Mouse (Mus musculus) gastrocnemius, postnatal 4 days (tissue): ENCODE measurements around the gene Ube3c. TPM values are rescaled to one million over a fixed set of nuclear protein-coding genes. Genes with fewer than 3 reads are reported as not detected.

Experiments used
- DNase-seq, 2 experiments: peaks; one replicate each; pipeline ENCODE4 v3.0.0; 2021 to 2022; ENCODE audit warnings: low spot score in 2 of 2, mixed read lengths in 2 of 2
- total RNA-seq, 2 experiments: library from RNA; stranded (reverse); gene quantifications; 2 replicates each; pipeline ENCODE4 v1.2.3; 2021

Ube3c gene
- total RNA-seq, 2 experiments from 2014 or later = 40.9 to 41.1 TPM

GRCm38 (mm10) chr5:29665391-29665790 lies 96.3 kb downstream of the Ube3c start:
- DNase-seq = no peak

GRCm38 (mm10) chr5:29672551-29672950 lies 103.5 kb downstream of the Ube3c start:
- DNase-seq = no peak

GRCm38 (mm10) chr5:29674305-29674704 lies 105.3 kb downstream of the Ube3c start:
- DNase-seq = no peak

GRCm38 (mm10) chr5:29676445-29676844 lies 107.4 kb downstream of the Ube3c start:
- DNase-seq = no peak

- DNase-seq = no peak
Measured at GRCm38 (mm10) chr5:29685085-29685484, 116.0 kb downstream of the Ube3c start.

- peak in 1 of 2 experiments; percentile 28 for DNase-seq
Measured at GRCm38 (mm10) chr5:29687671-29688070, 118.6 kb downstream of the Ube3c start.

GRCm38 (mm10) chr5:29688352-29688751 lies 119.3 kb downstream of the Ube3c start:
- no peak for DNase-seq

GRCm38 (mm10) chr5:29698493-29698892 lies 129.5 kb downstream of the Ube3c start:
- no peak for DNase-seq

GRCm38 (mm10) chr5:29699520-29700202 lies 130.6 kb downstream of the Ube3c start:
- no peak for DNase-seq

GRCm38 (mm10) chr5:29707241-29707640 lies 138.2 kb downstream of the Ube3c start:
- no peak for DNase-seq

- DNase-seq = no peak
Measured at GRCm38 (mm10) chr5:29708258-29708657, 139.2 kb downstream of the Ube3c start.

- DNase-seq = no peak
Measured at GRCm38 (mm10) chr5:29711631-29712030, 142.6 kb downstream of the Ube3c start.

- DNase-seq = no peak
Measured at GRCm38 (mm10) chr5:29712906-29713305, 143.9 kb downstream of the Ube3c start.

- DNase-seq = no peak
Measured at GRCm38 (mm10) chr5:29721159-29721558, 152.1 kb downstream of the Ube3c start.

GRCm38 (mm10) chr5:29725369-29725768 lies 156.3 kb downstream of the Ube3c start:
- no peak for DNase-seq

Other genes with a start within 250 kb of the Ube3c start
- gene Lmbr1, start 190.9 kb upstream of the Ube3c start, total RNA-seq = 10 to 100 TPM; 10.4 to 11.8 TPM
- gene Nom1, start 134.6 kb upstream of the Ube3c start, total RNA-seq = 10 to 100 TPM; 19.1 to 23.3 TPM
- gene Mnx1, start 90.8 kb upstream of the Ube3c start, total RNA-seq = not detected
- 10 to 100 TPM; 82.6 to 98.4 TPM for gene Dnajb6, start 166.4 kb downstream of the Ube3c start, total RNA-seq
- not detected for gene Gm5129, start 166.7 kb downstream of the Ube3c start, total RNA-seq